Comparison of ENCODE assay signal across 9 mouse cellular contexts in genomic region chr6:122556959-122557561, GRCm38 (mm10). TPM values are rescaled to one million over a fixed set of nuclear protein-coding genes. Genes with fewer than 3 reads are reported as not detected.
DNase-seq lines count a peak whose midpoint lies in the region; ATAC-seq lines count a peak whose summit lies in the region.
"Had no signal": no experiment of that assay in that cellular context is flagged by ENCODE, and none has a peak within 500 bp of the region (broad histone marks: within the 10 kb centered on the region; RNA-seq: fewer than 3 reads in every experiment).

No protein-coding gene starts in this region.

- no peak for ATAC-seq in liver, embryonic 11.5 days (replicated peaks; ENCODE audit: low FRiP score)
- no peak for ATAC-seq in intestine, embryonic 16.5 days
- peak; percentile 27 for ATAC-seq in midbrain, embryonic 15.5 days (replicated peaks)

- H3K27me3 ChIP-seq in liver, embryonic 11.5 days (replicated peaks; ENCODE audit: control insufficient read depth, insufficient read depth, low read length), result peaks cover 13% of the 10 kb centered on the region
- H3K27me3 ChIP-seq in intestine, embryonic 16.5 days (replicated peaks; ENCODE audit: control insufficient read depth, insufficient read depth, low read length), result no peaks in the 10 kb centered on the region
- H3K27me3 ChIP-seq in midbrain, embryonic 15.5 days (replicated peaks), result peaks cover 4% of the 10 kb centered on the region; the same call in 1 of the 2 replicates

- 23% methylated on average over 15 of the region's 15 CpGs for WGBS in liver, embryonic 11.5 days
- WGBS in intestine, embryonic 16.5 days, result 22% methylated on average over 15 of the region's 15 CpGs
- 26% methylated on average over 15 of the region's 15 CpGs for WGBS in midbrain, embryonic 15.5 days

- intact Hi-C loops in left cerebral cortex, postnatal 10 days (cut with DNase I), result loop anchor here (2.0 kb wide), 1 partner anchor 60 kb away; no protein-coding TSS in a partner anchor

- no peak overlapping the region for H3K9ac ChIP-seq in liver, embryonic 11.5 days (ENCODE audit: low read depth, low read length)
- H3K9ac ChIP-seq in intestine, embryonic 16.5 days (ENCODE audit: low read depth, low read length), result no peak overlapping the region
- H3K9ac ChIP-seq in midbrain, embryonic 15.5 days, result no peak overlapping the region
- H3K9ac ChIP-seq: embryonic facial prominence, embryonic 15.5 days had no signal

- H3K9me3 ChIP-seq in liver, embryonic 11.5 days (ENCODE audit: control insufficient read depth, low read length), result no peaks in the 10 kb centered on the region
- no peaks in the 10 kb centered on the region for H3K9me3 ChIP-seq in intestine, embryonic 16.5 days (ENCODE audit: control insufficient read depth, low read length)
- H3K9me3 ChIP-seq in midbrain, embryonic 15.5 days, result no peaks in the 10 kb centered on the region
- H3K9me3 ChIP-seq: embryonic facial prominence, embryonic 15.5 days had no signal

- no peak overlapping the region for H3K4me2 ChIP-seq in liver, embryonic 11.5 days
- H3K4me2 ChIP-seq in intestine, embryonic 16.5 days (ENCODE audit: low read depth, low read length), result peak overlapping the region; percentile 25; the same call in 1 of the 2 replicates
- peak overlapping the region; percentile 49 for H3K4me2 ChIP-seq in midbrain, embryonic 15.5 days
- H3K4me2 ChIP-seq: embryonic facial prominence, embryonic 15.5 days had no signal

- DNase-seq in liver, result peak; percentile 46
- DNase-seq in liver, embryonic 11.5 days (ENCODE audit: low spot score), result no peak
- peak; percentile 83 to 88 for DNase-seq in cerebellum, postnatal 10 days
- DNase-seq in frontal cortex, postnatal 10 days (ENCODE audit: low spot score in 2 of 2), result peak; percentile 36 to 55
- DNase-seq in left cerebral cortex, postnatal 10 days (ENCODE audit: extremely low spot score in 1 of 2, low spot score in 2 of 2), result peak; percentile 74 to 82
- DNase-seq in spleen, postnatal 14 days (ENCODE audit: low spot score in 2 of 2), result peak; percentile 28 to 71

- H3K4me1 ChIP-seq in liver, embryonic 11.5 days (replicated peaks; ENCODE audit: control insufficient read depth, insufficient read depth, low read length), result no peaks in the 10 kb centered on the region
- 0 out of 2 replicates have a peak, but pooled peaks cover 3% of the 10 kb centered on the region for H3K4me1 ChIP-seq in intestine, embryonic 16.5 days (ENCODE audit: control insufficient read depth, insufficient read depth, low read length)
- H3K4me1 ChIP-seq in midbrain, embryonic 15.5 days, result peaks cover 12% of the 10 kb centered on the region

- no peak overlapping the region for H3K4me3 ChIP-seq in liver, embryonic 11.5 days (ENCODE audit: low read depth, low read length)
- no peak overlapping the region for H3K4me3 ChIP-seq in intestine, embryonic 16.5 days (ENCODE audit: low read length)
- H3K4me3 ChIP-seq in midbrain, embryonic 15.5 days, result peak overlapping the region; percentile 30
- H3K4me3 ChIP-seq: embryonic facial prominence, embryonic 15.5 days had no signal

- H3K36me3 ChIP-seq in liver, embryonic 11.5 days (ENCODE audit: control insufficient read depth, insufficient read depth, low read length), result no peaks in the 10 kb centered on the region
- no peaks in the 10 kb centered on the region for H3K36me3 ChIP-seq in intestine, embryonic 16.5 days (ENCODE audit: control insufficient read depth, insufficient read depth, low read length)
- no peaks in the 10 kb centered on the region for H3K36me3 ChIP-seq in midbrain, embryonic 15.5 days (replicated peaks)
- H3K36me3 ChIP-seq: embryonic facial prominence, embryonic 15.5 days had no signal

- H3K27ac ChIP-seq in liver, embryonic 11.5 days (ENCODE audit: low read depth, low read length), result no peak overlapping the region
- H3K27ac ChIP-seq in intestine, embryonic 16.5 days (ENCODE audit: low read length), result no peak overlapping the region
- no peak overlapping the region for H3K27ac ChIP-seq in midbrain, embryonic 15.5 days
- H3K27ac ChIP-seq: embryonic facial prominence, embryonic 15.5 days had no signal

RNA-seq across cellular contexts. Expression of gene Aicda, which starts 3.5 kb away (rescaled TPM):
- polyA plus RNA-seq in liver, embryonic 11.5 days (2014; fragmentation: Nextera tagmentation; extraction: Ambion mirVana), result 0.18 TPM in 1 of 2 replicates, not detected in the other
- not detected in 2 replicates for polyA plus RNA-seq in intestine, embryonic 16.5 days (2015; fragmentation: Nextera tagmentation; extraction: Ambion mirVana)
- total RNA-seq in left cerebral cortex, postnatal 10 days (2021), result not detected
- polyA plus RNA-seq in midbrain, embryonic 15.5 days (2015; fragmentation: Nextera tagmentation; extraction: Ambion mirVana), result 0.40 and 0.56 TPM in 2 replicates
- polyA plus RNA-seq: embryonic facial prominence, embryonic 15.5 days had no signal

RNA-seq across cellular contexts. Expression of gene Apobec1, which starts 45.2 kb away (rescaled TPM):
- 3.7 and 5.6 TPM in 2 replicates for polyA plus RNA-seq in liver, embryonic 11.5 days (2014; fragmentation: Nextera tagmentation; extraction: Ambion mirVana)
- 9.1 and 12.5 TPM in 2 replicates for polyA plus RNA-seq in intestine, embryonic 16.5 days (2015; fragmentation: Nextera tagmentation; extraction: Ambion mirVana)
- total RNA-seq in left cerebral cortex, postnatal 10 days (2021), result 1 to 10 TPM; 1.4 to 1.7 TPM
- 1.5 and 2.2 TPM in 2 replicates for polyA plus RNA-seq in midbrain, embryonic 15.5 days (2015; fragmentation: Nextera tagmentation; extraction: Ambion mirVana)

RNA-seq across cellular contexts. Expression of gene Mfap5, which starts 51.4 kb away (rescaled TPM):
- 0.67 and 0.96 TPM in 2 replicates for polyA plus RNA-seq in liver, embryonic 11.5 days (2014; fragmentation: Nextera tagmentation; extraction: Ambion mirVana)
- 8.8 and 9.2 TPM in 2 replicates for polyA plus RNA-seq in intestine, embryonic 16.5 days (2015; fragmentation: Nextera tagmentation; extraction: Ambion mirVana)
- total RNA-seq in left cerebral cortex, postnatal 10 days (2021), result 1 to 10 TPM in 1 of 2 experiments, under 1 TPM in 1; 0.99 to 2.0 TPM
- 2.3 and 3.7 TPM in 2 replicates for polyA plus RNA-seq in midbrain, embryonic 15.5 days (2015; fragmentation: Nextera tagmentation; extraction: Ambion mirVana)

RNA-seq across cellular contexts. Expression of gene Gdf3, which starts 52.8 kb away (rescaled TPM):
- polyA plus RNA-seq in liver, embryonic 11.5 days (2014; fragmentation: Nextera tagmentation; extraction: Ambion mirVana), result 13.9 and 14.6 TPM in 2 replicates
- polyA plus RNA-seq in intestine, embryonic 16.5 days (2015; fragmentation: Nextera tagmentation; extraction: Ambion mirVana), result 0.06 and 0.13 TPM in 2 replicates
- not detected for total RNA-seq in left cerebral cortex, postnatal 10 days (2021)
- not detected in 2 replicates for polyA plus RNA-seq in midbrain, embryonic 15.5 days (2015; fragmentation: Nextera tagmentation; extraction: Ambion mirVana)

RNA-seq across cellular contexts. Expression of gene Rimklb, which starts 58.5 kb away (rescaled TPM):
- 7.7 and 8.1 TPM in 2 replicates for polyA plus RNA-seq in liver, embryonic 11.5 days (2014; fragmentation: Nextera tagmentation; extraction: Ambion mirVana)
- 3.5 and 3.7 TPM in 2 replicates for polyA plus RNA-seq in intestine, embryonic 16.5 days (2015; fragmentation: Nextera tagmentation; extraction: Ambion mirVana)
- 100 to 1,000 TPM; 249 to 260 TPM for total RNA-seq in left cerebral cortex, postnatal 10 days (2021)
- polyA plus RNA-seq in midbrain, embryonic 15.5 days (2015; fragmentation: Nextera tagmentation; extraction: Ambion mirVana), result 120 and 121 TPM in 2 replicates
